Mouse (Mus musculus): ENCODE measurements around the gene Luc7l2.

GRCm38 (mm10) chr6:38523851-38524250 is 27.3 kb upstream of the Luc7l2 start:
- TF ChIP-seq MYOG (IDR thresholded peaks at IDR 0.05; ENCODE audit: control insufficient read depth in 1 of 3, insufficient read depth in 1 of 3, insufficient read length in 2 of 3, low read depth in 2 of 3) (no peak), USF1 (IDR thresholded peaks at IDR 0.05; ENCODE audit: low read depth) (no peak)

Data from myocyte (in vitro differentiated cells).